Mouse (Mus musculus) bone marrow, adult 2 months (tissue): Measurements from ENCODE around the gene Klhl2.

ENCODE experiments used
- CTCF ChIP-seq: fragments of 200-500 bp; IDR thresholded peaks from 2 replicates; pipeline ENCODE4 v1.5.1; 2011; ENCODE audit warnings: low read length, control low read depth; ENCODE audit not compliant: control insufficient read depth, insufficient read depth
- POLR2A ChIP-seq: fragments of 200-500 bp; IDR thresholded peaks from 2 replicates; pipeline ENCODE4 v1.6.1; 2011; ENCODE audit warnings: low read depth, mild to moderate bottlenecking, control low read depth, low read length, borderline replicate concordance; ENCODE audit not compliant: control insufficient read depth

GRCm38 (mm10) chr8:64828466-64828865 is 21.4 kb downstream of the Klhl2 start:
- TF ChIP-seq CTCF (no peak), POLR2A (no peak)
